Mouse (Mus musculus) granulocyte monocyte progenitor cell, adult 5-6 weeks (primary cell): ENCODE measurements around the gene Asic2. TPM values are rescaled to one million over a fixed set of nuclear protein-coding genes. Genes with fewer than 3 reads are reported as not detected.

Experiments used
- ATAC-seq: replicated peaks from 2 replicates; pipeline ENCODE4 v1.8.0; 2016; ENCODE audit warnings: mild to moderate bottlenecking, moderate TSS enrichment, inconsistent platforms; ENCODE audit not compliant: poor library complexity, severe bottlenecking
- total RNA-seq, 2 experiments: library from RNA; stranded (forward) in 1 of 2; stranded (reverse) in 1 of 2; fragments of 200-712, 200-1000 nt in 1 of 2; fragments of >200 nt in 1 of 2; fragmentation: Nextera tagmentation in 1 of 2; gene quantifications; 2 replicates each; pipeline ENCODE4 v1.2.3; 2014 to 2017

Asic2 gene
- total RNA-seq, 2 experiments from 2014 or later = not detected

DNA sequence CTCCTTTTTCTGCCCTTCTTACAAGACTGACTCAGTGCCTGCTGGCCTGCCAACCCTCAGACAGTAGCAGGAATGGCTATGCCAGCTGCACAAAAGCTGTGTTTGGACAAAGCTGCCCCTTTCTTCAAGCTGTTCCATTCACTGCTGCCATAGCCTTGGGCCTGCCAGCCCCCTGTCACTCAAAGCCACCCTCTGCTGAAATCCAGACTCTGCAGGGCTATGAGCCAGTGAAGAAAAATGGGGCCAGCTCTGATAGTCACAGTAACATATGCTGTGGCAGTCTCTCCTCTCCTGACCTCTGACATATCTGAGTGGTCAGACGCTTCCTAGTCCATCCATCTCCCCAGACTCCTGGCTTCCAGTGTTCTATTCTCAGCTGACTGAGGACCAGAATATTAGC is 200.5 kb downstream of the Asic2 start:
- no peak for ATAC-seq

DNA sequence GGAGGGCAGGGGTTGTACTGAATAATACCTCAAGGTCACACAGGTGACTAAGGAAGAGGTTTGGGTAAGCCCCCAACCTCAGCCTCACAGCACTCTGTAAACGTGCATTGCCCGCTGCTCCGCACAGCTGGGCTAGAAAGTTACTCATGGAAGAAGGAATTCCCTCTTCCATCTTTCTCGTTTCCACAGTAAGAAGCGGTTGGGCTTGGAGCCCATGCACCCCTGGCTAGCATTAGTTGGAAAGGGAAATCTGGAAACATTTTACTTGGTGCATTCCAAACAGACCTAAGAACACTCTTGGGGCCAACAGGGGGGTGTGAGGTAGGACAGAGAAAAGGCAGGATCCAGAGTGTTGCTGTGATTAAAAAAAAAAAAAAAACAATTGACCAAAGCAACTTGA is 203.0 kb downstream of the Asic2 start:
- ATAC-seq = no peak

DNA sequence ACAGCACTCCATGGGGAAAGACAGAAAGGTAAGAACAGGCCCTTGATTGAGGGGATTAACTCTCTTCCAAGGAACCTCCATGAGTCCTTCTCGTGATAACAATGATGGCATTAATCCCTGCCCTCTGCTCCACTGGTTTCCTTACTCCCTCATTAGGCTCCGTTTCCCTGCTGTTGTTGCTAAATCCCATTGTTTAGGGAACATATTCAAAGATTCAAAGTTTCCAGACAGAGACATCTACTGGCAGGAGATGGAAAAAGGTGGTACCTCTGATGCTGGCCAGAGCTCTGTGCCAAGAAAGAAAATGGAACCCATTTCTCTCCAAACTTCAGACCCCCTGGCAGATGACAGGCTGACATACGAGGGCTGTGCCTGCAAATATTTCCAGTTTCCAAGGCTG is 203.5 kb downstream of the Asic2 start:
- ATAC-seq = no peak

DNA sequence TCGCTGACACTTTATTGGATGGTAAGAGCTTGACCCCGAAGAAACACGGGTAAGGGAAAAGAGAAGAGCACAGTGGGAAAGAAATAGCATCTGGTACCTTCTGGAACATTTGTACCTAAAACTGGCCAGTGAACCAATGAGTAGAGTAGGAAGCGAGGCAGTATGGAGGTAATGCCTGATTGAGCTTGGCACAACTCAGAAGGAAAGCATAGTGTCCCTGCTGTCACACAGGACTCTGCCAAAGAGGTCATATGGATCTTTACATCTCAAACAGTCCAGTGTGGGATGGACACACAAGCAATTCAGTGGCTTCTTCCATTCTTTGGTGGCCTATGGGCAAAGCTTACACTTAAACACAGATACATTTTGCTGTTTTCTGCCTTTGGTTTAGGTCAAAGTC is 211.0 kb downstream of the Asic2 start:
- no peak for ATAC-seq

DNA sequence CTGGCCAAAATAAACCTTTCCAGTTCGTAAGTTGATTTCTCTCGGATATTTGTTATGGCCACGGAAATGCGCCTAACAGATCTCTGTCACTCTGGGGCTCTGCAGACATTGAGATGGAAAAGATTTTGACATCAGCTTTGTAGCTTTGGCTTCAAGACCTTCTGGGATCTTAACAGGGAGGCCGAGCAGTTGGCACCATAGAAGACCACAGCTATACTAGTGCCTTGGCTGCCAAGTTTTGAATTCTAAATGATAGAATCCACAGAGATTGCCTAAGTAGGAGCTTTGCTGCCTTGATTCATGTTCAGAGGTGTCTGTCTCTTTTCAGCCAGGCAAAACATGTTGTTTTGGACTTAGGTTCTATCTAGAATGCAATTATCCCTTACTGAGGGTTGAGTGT is 217.4 kb downstream of the Asic2 start:
- ATAC-seq = no peak

DNA sequence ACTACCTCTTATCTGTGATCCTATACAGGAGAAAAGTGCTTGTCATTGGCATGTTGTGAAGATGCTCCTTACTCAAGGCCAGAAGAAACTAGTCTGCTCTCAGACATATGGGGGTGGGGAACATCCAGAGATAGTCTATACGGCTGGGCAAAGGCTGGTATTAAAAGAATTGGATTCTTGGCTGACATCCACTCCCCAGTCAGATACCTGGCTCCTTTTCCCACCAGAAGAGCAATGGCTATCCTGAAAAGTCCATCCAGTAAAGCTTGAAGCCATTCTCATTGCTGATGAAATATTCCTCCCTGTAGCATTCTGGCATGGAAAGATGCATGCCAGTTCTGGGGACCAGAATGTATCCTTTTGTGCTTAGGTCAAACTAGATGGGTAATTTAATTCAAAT is 218.2 kb downstream of the Asic2 start:
- ATAC-seq = no peak

DNA sequence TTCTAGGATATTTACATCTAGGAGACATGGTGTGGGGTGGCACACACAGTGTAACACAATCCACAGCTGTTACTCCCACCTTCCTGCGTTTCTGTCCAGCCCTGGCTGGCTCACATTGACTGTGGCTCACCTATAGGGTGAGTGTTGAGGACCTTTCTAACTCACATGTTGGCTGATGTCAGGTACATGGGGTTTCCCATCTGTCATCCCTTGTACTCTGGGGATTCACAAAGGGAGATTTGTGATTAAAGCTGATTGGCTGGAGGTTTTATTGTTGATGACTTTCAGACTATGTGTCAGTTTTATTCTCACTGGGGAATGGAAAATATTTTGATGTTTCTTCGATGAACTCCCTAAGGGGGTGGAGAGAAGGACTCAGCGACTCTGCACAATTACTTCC is 229.3 kb downstream of the Asic2 start:
- ATAC-seq = no peak

DNA sequence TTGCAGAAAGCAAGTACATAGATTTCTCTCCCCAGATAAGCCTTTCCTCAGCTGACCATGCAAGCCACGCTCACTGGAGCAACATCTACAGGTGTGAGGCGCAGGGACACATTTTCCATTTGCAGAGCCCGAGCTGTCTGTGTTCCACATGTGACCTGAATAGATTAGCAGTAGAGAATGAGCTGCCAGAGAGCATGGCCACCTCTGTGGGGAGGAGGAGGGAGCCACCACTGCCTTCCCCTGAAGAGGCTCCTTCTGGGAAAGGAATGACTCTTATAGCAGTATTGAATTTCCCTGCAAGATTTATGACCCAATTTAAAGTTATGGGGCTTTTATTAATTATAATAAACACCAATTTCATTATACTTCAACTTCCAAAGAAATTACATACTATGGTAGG is 230.5 kb downstream of the Asic2 start:
- ATAC-seq = no peak

DNA sequence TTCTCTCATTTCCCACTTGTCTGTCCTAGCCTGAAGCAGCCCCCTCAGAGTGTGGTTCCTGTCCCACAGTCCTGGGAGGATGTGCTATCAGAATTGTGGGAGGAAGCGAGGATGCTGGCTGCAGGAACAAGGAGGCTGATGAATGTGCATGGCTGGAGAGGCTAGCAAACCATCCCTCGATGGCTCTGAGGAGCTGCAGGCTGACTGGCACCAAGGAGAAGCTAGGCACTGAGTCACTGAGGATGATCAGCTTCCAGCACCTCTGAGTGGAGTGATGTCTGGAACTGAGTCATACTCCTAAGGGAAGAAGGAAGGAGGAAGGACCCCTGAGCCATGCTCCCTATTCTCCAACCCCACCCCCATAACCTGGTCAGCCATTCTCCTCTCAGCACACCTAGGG is 246.2 kb downstream of the Asic2 start:
- ATAC-seq = no peak

DNA sequence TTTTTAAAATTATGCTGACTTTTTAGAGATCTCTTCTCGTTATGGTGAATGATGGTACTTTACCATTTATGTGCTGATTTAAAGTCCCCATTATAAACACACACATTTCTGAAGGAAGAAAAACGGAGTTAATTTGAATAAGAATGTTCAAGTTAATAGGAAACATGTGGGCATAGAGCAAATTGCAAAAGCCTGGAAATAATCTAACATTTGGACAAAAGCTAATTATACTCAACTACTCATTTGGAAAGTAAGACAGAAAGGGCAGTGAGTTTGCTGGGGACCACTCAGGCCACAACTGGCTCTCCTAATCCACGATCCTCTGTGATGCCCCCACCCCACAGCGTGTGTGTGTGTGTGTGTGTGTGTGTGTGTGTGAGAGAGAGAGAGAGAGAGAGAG is 253.5 kb downstream of the Asic2 start:
- ATAC-seq = no peak

DNA sequence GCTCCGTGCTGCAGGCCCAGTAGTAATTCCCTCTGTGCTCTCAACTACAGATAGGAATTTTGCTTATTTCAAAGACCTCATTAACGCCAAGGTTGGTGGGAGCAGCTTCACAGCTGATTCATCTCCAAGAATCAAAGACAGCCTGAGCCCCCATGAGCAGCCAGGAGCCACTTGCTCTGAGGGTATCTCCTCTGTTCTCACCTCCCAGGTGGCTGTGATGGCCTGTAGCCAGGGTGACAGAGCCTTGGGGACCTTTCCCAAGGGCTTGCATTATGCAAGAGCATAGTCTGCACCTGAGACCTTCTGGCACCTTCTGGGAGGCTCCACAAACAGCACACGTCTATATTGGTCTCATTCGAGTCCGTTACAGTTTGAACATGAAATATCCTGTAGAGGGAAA is 261.3 kb downstream of the Asic2 start:
- ATAC-seq = no peak

DNA sequence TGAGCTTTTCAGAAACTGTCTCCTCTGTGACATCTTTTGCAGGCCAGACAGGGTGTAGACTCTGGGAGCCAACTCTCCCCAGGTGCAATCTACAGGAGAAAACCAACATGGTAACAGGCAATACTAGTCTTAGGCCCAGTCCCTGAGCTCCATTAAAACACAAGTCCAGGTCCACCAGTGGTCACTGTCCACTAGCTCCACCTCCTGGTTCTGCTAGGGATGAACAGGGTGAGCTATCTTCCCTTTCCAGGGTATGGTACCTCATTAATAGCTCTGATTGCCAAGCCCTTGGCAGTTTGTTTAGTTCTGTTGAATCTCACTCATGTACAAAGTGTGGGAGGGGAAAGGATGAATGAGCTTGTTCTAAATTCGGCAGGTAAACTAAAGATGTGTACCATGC is 270.2 kb downstream of the Asic2 start:
- ATAC-seq = no peak

DNA sequence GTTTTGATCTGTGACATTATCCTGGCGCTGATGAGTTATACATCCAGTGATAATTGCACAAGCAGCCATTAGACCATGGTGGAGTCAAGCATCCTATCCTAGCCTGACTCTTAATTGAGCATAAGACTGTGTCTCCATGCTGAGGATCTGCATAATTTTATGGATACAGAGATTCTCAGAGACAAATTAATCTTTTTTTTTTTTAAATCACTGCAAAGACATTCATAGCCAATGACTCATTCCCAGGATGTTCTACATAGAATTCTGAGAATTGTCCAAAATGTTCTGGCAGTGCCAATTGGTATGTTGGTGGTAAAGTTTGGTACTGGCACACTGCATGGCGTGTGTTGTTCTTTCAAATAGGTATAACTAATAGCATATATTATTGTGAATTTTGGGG is 272.8 kb downstream of the Asic2 start:
- ATAC-seq = no peak

DNA sequence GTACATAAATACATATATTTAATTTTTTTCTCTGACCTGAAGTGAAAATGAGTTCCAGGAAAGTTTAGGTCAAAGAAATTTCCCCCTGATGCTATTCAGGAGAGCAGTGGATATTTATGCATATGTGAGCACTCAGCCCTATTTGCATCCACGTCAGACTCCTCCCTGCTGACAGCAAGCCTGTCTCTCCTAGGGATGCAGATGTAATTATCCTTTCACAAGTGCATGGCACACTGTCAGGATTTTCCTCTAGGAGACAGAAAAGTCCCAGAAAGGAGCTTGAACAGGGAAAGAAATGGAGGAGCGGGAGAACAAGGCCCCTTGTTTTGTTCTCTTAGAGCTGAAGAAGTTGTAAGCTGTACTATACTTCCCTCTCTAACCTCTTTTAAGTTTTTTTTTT is 287.7 kb downstream of the Asic2 start:
- ATAC-seq = no peak

DNA sequence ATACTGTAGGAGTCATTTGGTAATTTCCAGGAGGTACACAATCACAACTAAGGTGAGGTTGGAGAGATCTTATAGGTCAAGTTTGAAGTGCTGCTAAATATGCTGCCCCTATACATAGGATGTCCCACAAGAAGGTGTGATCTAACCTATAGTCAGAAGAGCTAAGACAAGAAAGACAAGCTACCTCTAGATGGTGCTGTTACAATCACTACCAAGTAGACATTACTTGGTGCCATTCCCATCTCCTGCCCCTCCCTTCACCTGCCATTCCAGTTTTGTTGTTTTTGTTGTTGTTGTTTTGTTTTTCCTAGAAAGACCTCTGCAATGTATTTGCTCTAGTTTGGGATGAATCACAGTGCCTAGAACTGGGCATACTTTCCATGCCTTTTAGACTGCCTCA is 296.5 kb downstream of the Asic2 start:
- no peak for ATAC-seq

DNA sequence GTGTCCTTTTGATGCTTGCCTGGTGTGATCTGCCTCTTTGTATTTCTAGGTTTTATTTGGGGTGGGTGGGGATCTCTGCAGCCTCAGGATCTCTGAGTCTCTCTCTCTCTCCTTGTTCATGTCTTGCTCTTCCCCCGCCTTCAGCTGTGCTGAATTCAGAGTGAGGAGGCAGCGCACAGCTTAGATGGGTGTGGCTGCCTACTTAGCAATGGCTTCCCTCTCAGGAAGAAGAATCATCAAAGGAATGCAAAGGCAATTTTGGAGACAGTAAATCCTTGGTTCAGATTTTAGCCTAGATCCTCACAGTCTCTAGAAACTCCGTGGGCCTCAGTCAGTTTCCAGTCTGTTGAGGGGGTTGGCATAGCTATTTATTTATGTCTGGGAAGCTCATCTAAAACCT is 297.8 kb downstream of the Asic2 start:
- no peak for ATAC-seq

DNA sequence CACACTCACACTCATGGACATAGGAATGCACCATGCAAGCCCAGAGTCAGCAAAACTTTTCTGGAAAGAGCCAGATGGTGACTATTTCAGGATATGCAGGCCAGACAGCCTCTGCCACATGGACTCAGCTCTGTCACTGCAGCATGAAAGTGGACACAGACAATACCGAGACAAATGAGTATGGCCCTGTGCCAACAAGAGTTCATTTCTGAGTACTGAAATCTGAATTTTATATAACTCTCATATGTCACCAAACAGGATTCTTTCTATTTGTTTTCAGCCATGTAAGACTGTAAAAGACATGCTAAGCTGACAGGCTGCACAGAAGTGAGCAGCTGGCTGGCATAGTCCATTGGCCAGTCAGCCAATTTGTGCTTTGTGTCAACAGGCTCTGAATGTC is 309.4 kb downstream of the Asic2 start:
- ATAC-seq = no peak

DNA sequence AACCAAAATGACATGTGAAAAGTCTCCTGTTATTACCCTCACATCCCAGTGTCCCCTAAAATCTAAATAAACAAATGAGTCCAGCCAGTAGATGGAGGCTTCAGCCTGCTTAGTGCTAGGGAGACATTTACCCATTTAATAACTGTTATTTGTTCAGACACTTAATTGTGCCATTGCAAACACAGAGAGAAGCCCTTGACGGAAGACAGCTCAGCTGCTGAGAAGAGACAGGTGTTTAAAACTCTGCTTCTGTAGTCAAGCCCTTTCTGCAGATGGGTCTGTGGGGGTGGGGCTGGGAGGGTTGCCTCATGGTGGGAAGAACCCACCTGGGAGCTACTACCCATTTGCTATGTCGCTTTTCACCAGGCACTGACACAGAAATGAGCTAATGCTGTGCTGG is 311.1 kb downstream of the Asic2 start:
- no peak for ATAC-seq

DNA sequence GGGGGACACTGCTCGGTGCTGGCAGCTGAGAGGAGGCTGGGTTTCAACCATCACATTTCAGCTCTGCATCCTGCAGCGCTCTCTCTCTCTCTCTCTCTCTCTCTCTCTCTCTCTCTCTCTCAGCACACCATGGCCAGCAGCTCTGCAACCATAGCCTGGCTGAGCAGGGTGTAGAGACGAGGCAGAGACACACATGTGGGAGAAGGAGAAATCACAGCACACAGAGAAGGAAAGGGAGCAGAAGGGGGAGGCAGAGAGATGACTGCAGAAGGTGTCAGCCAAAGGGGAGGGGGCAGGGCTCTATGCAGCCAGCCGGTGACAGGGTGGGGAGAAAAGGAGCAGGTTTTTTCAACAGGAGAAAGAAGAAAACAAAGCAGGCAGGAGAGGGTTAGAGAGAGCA is 320.4 kb downstream of the Asic2 start:
- ATAC-seq = no peak

DNA sequence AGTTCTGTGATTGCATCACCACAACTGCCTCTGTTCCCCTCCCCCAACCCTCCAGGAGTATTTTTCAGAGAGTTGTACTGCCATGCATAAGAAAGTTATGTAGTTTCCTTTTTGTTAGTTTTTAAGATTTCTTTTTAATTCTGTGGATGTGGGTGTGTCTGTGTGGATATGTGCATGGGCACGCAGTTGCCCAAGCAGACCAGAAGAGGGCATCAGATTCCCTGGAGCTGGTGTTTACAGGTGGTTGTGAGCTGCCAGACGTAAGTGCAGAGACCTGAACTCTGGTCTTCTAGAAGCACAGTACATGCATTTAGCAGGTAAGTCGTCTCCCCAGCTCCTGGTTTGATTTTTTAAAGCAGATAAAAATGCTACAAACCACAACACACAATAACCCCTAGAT is 322.7 kb downstream of the Asic2 start:
- no peak for ATAC-seq

DNA sequence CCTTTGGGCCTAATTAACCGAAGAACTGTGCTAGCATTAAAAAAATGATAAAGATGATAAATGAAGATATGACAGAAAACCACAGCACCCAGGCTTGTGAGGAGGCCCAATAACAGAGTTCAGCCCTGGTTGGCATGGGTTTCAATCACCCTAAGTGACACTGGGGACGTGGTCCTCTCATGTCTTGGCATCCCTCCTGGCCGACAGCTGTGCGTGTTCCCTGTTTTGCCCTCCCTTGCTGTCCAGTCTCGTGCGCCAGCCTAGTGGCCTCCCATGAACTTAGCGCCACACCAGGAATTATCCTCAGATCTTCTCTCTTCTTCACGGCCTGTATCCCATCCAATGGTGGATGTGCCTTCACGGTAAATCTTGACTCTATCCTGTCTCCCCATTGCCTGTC is 331.9 kb downstream of the Asic2 start:
- no peak for ATAC-seq

DNA sequence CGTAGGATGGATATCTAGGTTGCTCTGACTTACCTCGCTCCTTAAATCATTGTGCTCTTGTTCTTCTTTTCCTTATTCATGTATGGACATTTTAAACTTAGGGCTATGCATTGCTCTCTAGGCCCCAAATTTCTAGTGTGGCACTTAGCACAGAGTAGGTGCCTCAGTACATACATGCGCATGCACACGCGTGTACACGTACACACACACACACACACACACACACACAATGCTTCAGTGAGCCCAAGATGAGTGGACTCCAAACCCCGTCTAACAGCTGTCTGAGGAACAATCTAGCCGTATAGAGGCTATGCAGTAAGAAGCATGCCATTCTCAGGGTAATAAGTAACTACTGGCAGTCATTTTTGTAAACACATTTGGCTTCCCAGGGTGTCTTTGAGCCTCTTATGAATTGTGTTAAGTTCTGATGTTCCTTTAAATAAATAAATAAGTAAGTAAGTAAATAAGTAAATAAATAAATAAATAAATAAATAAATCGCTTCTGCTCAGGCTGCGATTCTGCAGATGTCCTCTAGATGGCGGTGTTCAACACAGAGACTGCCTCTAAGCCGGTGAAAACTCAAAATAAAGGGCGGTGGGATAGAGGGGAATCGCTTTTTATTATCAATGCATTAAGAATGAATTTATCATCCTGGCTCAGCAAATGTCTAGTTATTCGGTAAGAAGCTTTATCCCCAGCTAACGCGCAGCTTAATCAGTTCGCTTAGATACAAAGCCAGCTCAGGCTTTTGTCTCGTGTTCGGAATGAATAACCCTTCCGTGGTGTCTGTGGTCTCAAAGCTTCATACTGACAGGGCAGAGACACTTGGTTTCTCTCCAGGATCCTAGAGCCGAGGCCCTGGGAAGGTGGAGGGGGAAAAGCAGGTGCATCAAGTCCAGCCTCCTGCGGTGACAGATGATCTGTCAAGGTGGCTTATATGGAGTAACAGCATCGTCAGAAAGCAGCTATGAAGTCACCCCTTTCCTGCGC is 333.6 kb downstream of the Asic2 start:
- ATAC-seq = no peak
